Mouse (Mus musculus) urinary bladder, postnatal 10 days (tissue): ENCODE data around the gene Mllt6.
"Not testable (repeated sequence)": the region's sequence is repeated elsewhere in the genome, so short reads cannot be mapped to it uniquely, and the experiment has no call there.

ENCODE experiments used
- DNase-seq: peaks from one replicate; pipeline ENCODE4 v3.0.0; 2022; ENCODE audit warnings: low spot score

The Mllt6 gene

DNA sequence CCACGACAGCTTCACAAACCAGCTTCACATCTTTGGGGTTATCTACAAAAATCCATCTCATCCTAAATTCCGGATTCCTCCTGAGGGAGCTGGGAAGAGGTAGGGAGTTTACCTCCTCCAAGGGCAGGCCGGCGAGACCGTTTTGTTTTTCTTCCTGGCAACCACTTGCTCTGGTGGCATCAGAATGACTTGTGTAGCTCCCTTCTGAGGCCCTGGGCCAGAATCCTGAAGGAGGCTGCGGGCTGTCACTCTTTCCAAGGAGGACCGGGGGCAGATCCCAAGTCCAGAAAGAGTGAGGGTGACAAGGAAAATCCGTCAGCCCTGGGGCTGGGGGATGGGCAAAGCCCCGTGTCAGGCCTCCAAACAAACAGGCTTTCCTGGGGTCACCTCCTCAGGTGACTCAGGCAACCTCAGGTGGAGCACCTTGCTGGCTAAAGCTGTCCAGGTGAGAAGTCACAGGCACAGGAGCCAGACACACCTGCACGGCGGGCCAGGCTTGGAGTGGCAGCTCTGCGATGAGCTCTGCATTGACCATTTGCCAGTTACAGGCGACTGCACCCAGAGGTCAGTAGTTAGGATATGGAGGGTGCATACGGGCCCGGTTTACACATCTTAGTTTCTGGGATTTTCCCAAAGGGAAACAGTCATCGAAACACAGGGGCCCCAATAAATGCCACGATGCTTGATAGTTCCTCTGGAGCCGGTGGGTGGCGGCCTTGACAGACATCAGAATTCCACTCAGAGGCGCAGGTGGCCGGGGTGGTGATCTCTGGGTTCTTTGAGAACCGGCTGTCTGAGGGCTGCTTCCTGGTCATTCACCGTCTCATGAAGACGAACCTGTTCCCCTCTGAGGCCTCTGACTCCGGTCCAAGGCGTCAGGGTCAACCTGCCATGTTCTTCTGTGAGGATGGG, 54.4 kb downstream of the Mllt6 start:
- DNase-seq = no peak

DNA sequence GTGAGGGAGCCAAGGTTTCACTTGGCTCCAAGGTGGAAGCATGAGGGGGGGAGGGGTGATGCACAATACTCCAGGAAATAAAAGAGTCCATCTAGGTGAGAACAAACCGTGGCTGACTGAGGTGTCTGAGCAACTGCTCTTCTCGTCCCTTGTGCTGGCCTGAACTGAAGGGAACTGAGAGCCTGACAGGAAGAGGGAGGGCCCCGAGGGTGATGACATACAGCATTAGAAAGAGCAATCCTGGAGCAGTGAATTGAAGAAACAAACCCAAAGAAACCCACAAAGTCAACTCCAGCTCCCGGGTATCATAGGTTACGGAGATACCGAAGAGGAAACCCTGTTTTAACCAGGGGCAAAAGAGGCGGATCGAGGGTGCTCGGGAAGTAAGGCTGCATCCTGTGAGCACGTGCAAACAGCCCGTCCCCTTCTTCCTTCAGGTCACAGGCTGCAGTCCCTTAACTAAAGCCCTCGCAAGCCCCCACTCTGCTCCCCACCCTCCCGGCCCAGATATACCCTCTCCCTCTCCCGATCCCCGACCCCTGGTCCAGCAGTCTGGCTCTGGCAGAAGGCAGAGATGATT, 55.2 kb downstream of the Mllt6 start:
- DNase-seq = no peak

DNA sequence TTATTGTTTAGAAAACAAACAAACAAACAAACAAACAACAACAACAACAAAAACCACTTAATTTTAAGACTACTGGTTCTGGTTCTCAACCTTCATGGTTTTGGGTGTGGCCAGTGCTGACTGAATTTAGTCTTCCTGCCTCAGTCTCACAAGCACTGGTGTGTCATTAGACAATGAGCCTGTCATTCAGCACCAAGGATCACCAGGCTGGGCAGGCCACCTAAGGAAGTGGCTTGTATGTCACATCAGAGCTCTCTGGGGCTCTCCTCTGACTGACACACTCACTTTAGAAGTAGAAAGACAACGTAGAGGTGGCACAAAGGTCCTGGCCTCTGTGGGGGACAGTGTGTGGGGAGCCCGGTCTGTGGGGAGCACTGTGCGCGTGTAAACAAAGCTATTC, 55.8 kb downstream of the Mllt6 start:
- no peak for DNase-seq

DNA sequence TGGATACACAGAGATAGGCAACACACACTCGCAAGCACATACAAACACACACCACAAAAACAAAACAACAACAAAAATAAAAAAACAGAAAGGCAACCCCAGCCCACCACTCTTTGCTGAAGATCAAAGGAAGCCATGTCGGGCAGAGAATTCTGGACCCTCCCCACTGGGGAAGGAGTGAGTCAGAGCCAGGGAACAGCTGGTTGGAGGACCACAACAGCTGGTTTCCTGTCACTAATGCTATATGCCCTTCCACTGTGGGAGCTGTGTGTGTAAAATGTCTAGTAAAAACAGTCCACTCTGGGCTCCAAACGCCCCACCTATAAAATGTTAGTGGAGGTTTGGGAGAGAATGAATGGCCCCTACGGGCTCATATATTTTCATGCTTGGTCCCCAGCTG, 58.1 kb downstream of the Mllt6 start:
- no peak for DNase-seq

DNA sequence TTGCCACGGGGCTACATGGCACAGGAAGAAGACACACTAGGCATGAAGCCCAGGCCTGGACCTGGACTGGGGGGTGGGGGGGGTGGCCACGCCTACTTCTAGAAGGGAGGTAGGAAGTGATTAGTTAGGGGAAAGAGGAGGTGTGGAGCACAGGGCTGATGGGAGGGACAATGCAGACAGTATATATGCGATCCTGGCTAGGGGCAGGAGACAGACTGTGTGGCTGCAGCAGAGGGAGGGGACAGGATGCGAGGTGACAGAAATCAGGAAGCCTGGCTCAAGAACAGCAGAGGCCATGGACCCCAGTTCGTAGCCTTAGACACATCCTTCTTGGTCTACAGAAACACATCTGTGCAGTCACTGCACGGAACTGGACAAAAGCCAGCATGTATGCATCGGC, 60.5 kb downstream of the Mllt6 start:
- DNase-seq = no peak

DNA sequence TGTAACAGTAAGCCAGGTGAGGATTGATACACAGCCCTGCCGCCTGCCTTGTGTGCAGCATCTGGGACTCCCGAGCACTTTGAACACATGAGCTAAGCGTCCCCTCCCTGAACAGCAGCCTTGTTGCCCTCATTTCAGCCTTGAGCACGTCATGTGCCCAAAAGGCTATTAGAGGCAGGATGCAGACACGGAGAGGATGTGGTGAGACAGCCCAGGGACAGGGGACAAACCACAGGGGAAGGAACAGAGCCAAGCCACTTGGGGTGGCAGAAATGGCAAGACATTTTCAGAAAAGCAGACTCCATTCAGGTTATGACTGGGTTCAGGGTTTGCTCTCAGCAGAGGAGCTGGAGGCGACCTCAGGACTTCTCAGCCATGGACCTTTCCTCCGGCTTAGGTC, 65.1 kb downstream of the Mllt6 start:
- no peak for DNase-seq

DNA sequence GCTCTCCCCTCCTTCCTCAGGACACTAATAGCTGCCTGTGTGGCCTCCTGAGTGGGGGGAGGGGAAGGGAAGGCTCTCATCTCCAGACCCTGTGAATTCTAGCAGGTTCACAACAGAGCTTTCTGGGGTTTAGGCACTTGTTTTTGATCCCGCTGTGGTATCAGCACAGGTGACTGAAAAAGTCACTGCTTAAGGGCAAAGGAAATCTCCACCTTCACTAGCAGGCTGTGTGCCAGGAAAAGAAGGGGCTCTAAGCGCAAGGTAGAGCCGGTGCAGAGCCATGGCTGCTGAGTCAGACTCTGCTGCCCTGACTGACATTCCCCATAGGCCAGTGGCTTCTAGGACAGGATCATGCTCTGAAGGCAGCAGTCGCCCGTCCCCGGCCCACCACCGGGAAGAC, 65.5 kb downstream of the Mllt6 start:
- no peak for DNase-seq

DNA sequence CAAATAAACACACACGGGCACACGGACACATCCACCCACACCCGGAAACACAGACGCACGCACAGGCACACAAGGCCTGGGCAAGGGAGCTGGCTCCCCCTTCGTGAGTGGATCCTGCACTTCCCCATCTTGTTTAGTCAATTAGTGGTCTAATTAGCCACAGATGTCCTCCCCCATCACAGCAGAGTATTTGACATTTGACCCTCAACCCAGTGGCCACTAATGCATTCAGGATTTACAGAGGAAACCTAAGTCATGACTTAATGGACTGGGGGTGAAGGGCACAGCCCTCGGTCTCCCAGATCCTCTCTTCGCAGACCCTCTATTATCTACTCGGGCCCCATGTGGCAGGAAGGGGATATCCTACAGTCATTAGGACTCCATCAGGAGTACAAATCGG, 70.5 kb downstream of the Mllt6 start:
- DNase-seq = no peak

DNA sequence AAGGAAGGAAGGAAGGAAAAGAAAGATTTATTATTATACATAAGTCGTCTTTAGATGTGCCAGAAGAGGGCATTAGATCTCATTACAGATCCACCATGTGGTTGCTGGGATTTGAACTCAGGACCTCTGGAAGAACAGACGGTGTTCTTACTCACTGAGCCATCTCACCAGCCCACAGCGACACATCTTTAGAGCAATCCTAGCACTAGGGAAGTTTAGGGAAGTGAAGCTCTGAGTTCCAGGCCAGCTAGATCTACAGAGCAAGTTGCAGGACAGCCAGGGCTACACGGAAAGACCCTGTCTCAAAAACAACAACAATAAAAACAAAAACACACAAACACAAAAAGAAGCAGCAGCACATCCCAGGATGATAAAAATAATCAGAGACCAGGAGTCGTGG, 71.6 kb downstream of the Mllt6 start:
- DNase-seq = not testable (repeated sequence)
